Comparison of ENCODE assay signal across 8 mouse cellular contexts in the genomic region with DNA sequence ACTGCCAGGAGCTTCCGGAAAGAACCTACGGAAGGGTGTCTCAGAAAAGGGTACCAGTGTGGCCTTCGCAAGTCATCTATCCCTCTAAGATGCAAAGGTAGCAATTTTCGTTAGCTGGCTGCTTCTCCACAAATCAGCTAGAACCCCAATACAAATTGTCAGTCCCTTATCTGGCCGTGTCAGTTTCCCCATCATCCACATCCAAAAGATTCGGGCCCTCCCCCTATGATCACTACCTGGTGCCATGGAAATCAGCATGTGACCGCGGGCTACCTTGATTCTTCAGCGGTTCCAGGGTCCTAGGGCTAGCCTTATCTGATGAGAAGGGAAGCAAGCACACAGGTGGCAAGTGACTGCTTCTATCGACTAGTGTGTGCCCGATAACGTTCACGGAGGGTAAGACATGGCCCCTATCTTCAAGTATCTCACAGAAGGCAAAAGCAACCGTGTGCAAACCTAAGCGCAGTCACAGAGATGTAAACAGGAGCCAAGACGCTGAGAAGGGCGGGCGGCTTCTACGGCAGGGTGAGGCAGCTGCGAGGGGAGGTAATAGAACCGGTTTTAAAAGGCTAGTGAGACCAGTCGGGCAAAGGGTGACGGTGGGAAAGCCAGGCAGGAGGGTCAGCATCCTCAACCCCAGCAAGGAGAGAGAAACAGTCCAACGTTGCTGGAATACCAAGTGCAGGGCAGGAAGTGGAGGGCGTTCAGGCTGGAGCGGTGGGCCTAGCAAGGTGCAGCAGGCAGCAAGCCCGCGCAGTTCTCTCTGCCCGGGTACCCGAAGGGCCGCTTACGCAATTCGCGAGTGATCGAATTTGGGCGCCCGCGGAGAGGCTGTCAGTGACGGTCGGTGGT. TPM values are rescaled to one million over a fixed set of nuclear protein-coding genes. Genes with fewer than 3 reads are reported as not detected.
DNase-seq lines count a peak whose midpoint lies in the region; ATAC-seq and TF ChIP-seq lines count a peak whose summit lies in the region.

No protein-coding gene starts in this region.

- H3K27me3 ChIP-seq in kidney, embryonic 16.5 days (ENCODE audit: insufficient read depth, low read length) = 0 out of 2 replicates have a peak, but pooled peaks cover 8% of the 10 kb centered on the region
- H3K27me3 ChIP-seq in erythroblast, embryonic 14.5 days (ENCODE audit: control insufficient read depth) = peaks cover 9% of the 10 kb centered on the region
- peaks cover 23% of the 10 kb centered on the region for H3K27me3 ChIP-seq in hindbrain, embryonic 14.5 days (ENCODE audit: control insufficient read depth, insufficient read depth, low read length)
- peaks cover 34% of the 10 kb centered on the region for H3K27me3 ChIP-seq in limb, embryonic 15.5 days
- peaks cover 15% of the 10 kb centered on the region; the same call in 1 of the 2 replicates for H3K27me3 ChIP-seq in midbrain, embryonic 14.5 days (ENCODE audit: control insufficient read depth, insufficient read depth, low read length)

- no peaks in the 10 kb centered on the region for H3K9me3 ChIP-seq in kidney, embryonic 16.5 days (ENCODE audit: low read length)
- H3K9me3 ChIP-seq in erythroblast, embryonic 14.5 days (ENCODE audit: control insufficient read depth, low read length) = no peaks in the 10 kb centered on the region
- H3K9me3 ChIP-seq in hindbrain, embryonic 14.5 days (ENCODE audit: control insufficient read depth, low read length) = no peaks in the 10 kb centered on the region
- no peaks in the 10 kb centered on the region for H3K9me3 ChIP-seq in limb, embryonic 15.5 days
- H3K9me3 ChIP-seq in midbrain, embryonic 14.5 days (ENCODE audit: control insufficient read depth, low read length) = no peaks in the 10 kb centered on the region

- H3K4me1 ChIP-seq in kidney, embryonic 16.5 days (ENCODE audit: insufficient read depth, low read length) = peaks cover 11% of the 10 kb centered on the region
- peaks cover 61% of the 10 kb centered on the region for H3K4me1 ChIP-seq in erythroblast, embryonic 14.5 days (ENCODE audit: control insufficient read depth)
- H3K4me1 ChIP-seq in hindbrain, embryonic 14.5 days (replicated peaks; ENCODE audit: control insufficient read depth, insufficient read depth, low read length) = peaks cover 12% of the 10 kb centered on the region
- peaks cover 15% of the 10 kb centered on the region for H3K4me1 ChIP-seq in limb, embryonic 15.5 days
- peaks cover 5% of the 10 kb centered on the region; the same call in 1 of the 2 replicates for H3K4me1 ChIP-seq in midbrain, embryonic 14.5 days (ENCODE audit: control insufficient read depth, insufficient read depth, low read length)

- no peaks in the 10 kb centered on the region for H3K36me3 ChIP-seq in kidney, embryonic 16.5 days (ENCODE audit: insufficient read depth, low read length)
- H3K36me3 ChIP-seq in erythroblast, embryonic 14.5 days (ENCODE audit: control insufficient read depth) = peaks cover 18% of the 10 kb centered on the region
- no peaks in the 10 kb centered on the region; the same call in 1 of the 2 replicates for H3K36me3 ChIP-seq in hindbrain, embryonic 14.5 days (replicated peaks; ENCODE audit: control insufficient read depth, insufficient read depth)
- no peaks in the 10 kb centered on the region for H3K36me3 ChIP-seq in limb, embryonic 15.5 days
- no peaks in the 10 kb centered on the region for H3K36me3 ChIP-seq in midbrain, embryonic 14.5 days (ENCODE audit: control insufficient read depth, insufficient read depth, low read length)

- peak overlapping the region; percentile 65 for H3K9ac ChIP-seq in kidney, embryonic 16.5 days (replicated peaks; ENCODE audit: low read length)
- H3K9ac ChIP-seq in hindbrain, embryonic 14.5 days = peak overlapping the region; percentile 72
- peak overlapping the region; percentile 58 for H3K9ac ChIP-seq in limb, embryonic 15.5 days
- peak overlapping the region; percentile 65 for H3K9ac ChIP-seq in midbrain, embryonic 14.5 days (replicated peaks; ENCODE audit: low read length)

- no peak for TF ChIP-seq POLR2A in brain, embryonic 14.5 days (IDR thresholded peaks at IDR 0.05; ENCODE audit: borderline replicate concordance, extremely low read depth, insufficient read depth, insufficient read length, poor library complexity, severe bottlenecking)

- no peak for TF ChIP-seq CTCF in brain, embryonic 14.5 days (IDR thresholded peaks at IDR 0.05; ENCODE audit: borderline replicate concordance, extremely low read depth, insufficient read depth, insufficient read length)

- peak; percentile 36 for ATAC-seq in kidney, embryonic 16.5 days (ENCODE audit: low FRiP score, low TSS enrichment)
- ATAC-seq in hindbrain, embryonic 14.5 days (ENCODE audit: low FRiP score) = peak; percentile 29
- no peak for ATAC-seq in limb, embryonic 15.5 days (ENCODE audit: insufficient number of reproducible peaks, low FRiP score, low TSS enrichment, low read depth)
- peak; percentile 40; the same call in 1 of the 2 replicates for ATAC-seq in midbrain, embryonic 14.5 days (ENCODE audit: low FRiP score, low TSS enrichment)

- WGBS in kidney, embryonic 16.5 days = 13% methylated on average over 37 of the region's 40 CpGs
- WGBS in hindbrain, embryonic 14.5 days = 11% methylated on average over 39 of the region's 40 CpGs
- WGBS in limb, embryonic 15.5 days = 10% methylated on average over 40 of the region's 40 CpGs
- WGBS in midbrain, embryonic 14.5 days = 11% methylated on average over 40 of the region's 40 CpGs

- no peak overlapping the region for H3K27ac ChIP-seq in kidney, embryonic 16.5 days (ENCODE audit: low read length)
- peak overlapping the region; percentile 48; the same call in 1 of the 2 replicates for H3K27ac ChIP-seq in hindbrain, embryonic 14.5 days
- H3K27ac ChIP-seq in limb, embryonic 15.5 days = no peak overlapping the region
- no peak overlapping the region for H3K27ac ChIP-seq in midbrain, embryonic 14.5 days (replicated peaks; ENCODE audit: low read depth, low read length)

- DNase-seq in kidney, adult 11 months = no peak
- peak; percentile 44 for DNase-seq in brain, embryonic 14.5 days (ENCODE audit: low read depth)
- DNase-seq in hindbrain, embryonic 14.5 days (ENCODE audit: low spot score) = peak; percentile 26
- DNase-seq in midbrain, embryonic 14.5 days = peak; percentile 56
- DNase-seq in thymus, adult 18-20 months = peak; percentile 38 to 55

- H3K4me3 ChIP-seq in kidney, embryonic 16.5 days (ENCODE audit: low read length) = peak overlapping the region; percentile 62
- H3K4me3 ChIP-seq in erythroblast, embryonic 14.5 days (replicated peaks) = peak overlapping the region; percentile 83
- peak overlapping the region; percentile 88 for H3K4me3 ChIP-seq in hindbrain, embryonic 14.5 days (replicated peaks; ENCODE audit: low read length)
- peak overlapping the region; percentile 82 for H3K4me3 ChIP-seq in limb, embryonic 15.5 days
- H3K4me3 ChIP-seq in midbrain, embryonic 14.5 days (replicated peaks; ENCODE audit: low read depth, low read length) = peak overlapping the region; percentile 82

- peak overlapping the region; percentile 100 for H3K4me2 ChIP-seq in kidney, embryonic 16.5 days (replicated peaks; ENCODE audit: low read depth, low read length)
- peak overlapping the region; percentile 95 for H3K4me2 ChIP-seq in hindbrain, embryonic 14.5 days (replicated peaks)
- H3K4me2 ChIP-seq in limb, embryonic 15.5 days = peak overlapping the region; percentile 100
- H3K4me2 ChIP-seq in midbrain, embryonic 14.5 days (ENCODE audit: low read length) = peak overlapping the region; percentile 99

RNA-seq across cellular contexts. Expression of a gene that starts 3.9 kb away (rescaled TPM):
- 5.8 and 6.4 TPM in 2 replicates for polyA plus RNA-seq in kidney, embryonic 16.5 days (2015; fragmentation: Nextera tagmentation; extraction: Ambion mirVana)
- polyA plus RNA-seq in brain, embryonic 14.5 days (2012; rRNA removed) = 13.1 and 15.9 TPM in 2 replicates
- 0.91 and 1.8 TPM in 2 replicates for polyA plus RNA-seq in erythroblast, embryonic 14.5 days (2012)
- polyA plus RNA-seq in hindbrain, embryonic 14.5 days (2014; fragmentation: Nextera tagmentation; extraction: Ambion mirVana) = 16.6 and 17.5 TPM in 2 replicates
- polyA plus RNA-seq in limb, embryonic 15.5 days (2015; fragmentation: Nextera tagmentation; extraction: Ambion mirVana) = 5.2 and 6.1 TPM in 2 replicates
- polyA plus RNA-seq in midbrain, embryonic 14.5 days (2014; fragmentation: Nextera tagmentation; extraction: Ambion mirVana) = 12.9 and 17.2 TPM in 2 replicates
